Mouse (Mus musculus): ENCODE measurements at regions not wholly inside any gene's neighbourhood (a gene's known extent, or its start where the extent isn't known, plus 50 kb on each side); places are given as distances from the start of the nearest gene placed in this dataset.

GRCm38 (mm10) chr13:53904471-53904870, 151.0 kb downstream of the Drd1 start:
- Histone ChIP-seq H3K27ac (ENCODE audit: control insufficient read depth, low read depth, low read length) (no peak overlapping the region), H3K27me3 (ENCODE audit: control insufficient read depth in 1 of 2, insufficient read depth in 2 of 2, low read length in 2 of 2) (no peaks in the 10 kb centered on the region), H3K79me2 (ENCODE audit: control insufficient read depth, insufficient read depth, low read length, poor library complexity) (no peaks in the 10 kb centered on the region), H3K9ac (ENCODE audit: control insufficient read depth, low read depth, low read length, poor library complexity, severe bottlenecking) (no peak overlapping the region), H3K4me3 (ENCODE audit: control insufficient read depth in 1 of 2, insufficient read depth in 1 of 2, low read depth in 2 of 2, low read length in 2 of 2) (no peak overlapping the region), H3K9me3 (replicated peaks; ENCODE audit: insufficient read depth, low read length) (no peaks in the 10 kb centered on the region), H3K36me3 (ENCODE audit: control insufficient read depth in 1 of 2, insufficient read depth in 2 of 2, low read length in 2 of 2) (no peaks in the 10 kb centered on the region), H3K4me1 (ENCODE audit: control insufficient read depth in 1 of 2, insufficient read depth in 2 of 2, low read length in 2 of 2) (no peaks in the 10 kb centered on the region)
- DNase-seq (ENCODE audit: low read depth, low spot score): no peak
- TF ChIP-seq ZMIZ1 (IDR thresholded peaks at IDR 0.05; ENCODE audit: low read depth, low read length) (no peak), USF1 (IDR thresholded peaks at IDR 0.05; ENCODE audit: low read depth, low read length) (no peak), MAZ (IDR thresholded peaks at IDR 0.05; ENCODE audit: low read depth, low read length) (no peak), JUND (IDR thresholded peaks at IDR 0.05; ENCODE audit: low read depth, low read length) (no peak), NRF1 (IDR thresholded peaks at IDR 0.05; ENCODE audit: insufficient read depth, low read depth, low read length, poor library complexity, severe bottlenecking) (no peak), ZNF384 (IDR thresholded peaks at IDR 0.05; ENCODE audit: low read depth, low read length) (no peak), ETS1 (IDR thresholded peaks at IDR 0.05; ENCODE audit: low read depth, low read length) (no peak), MXI1 (IDR thresholded peaks at IDR 0.05; ENCODE audit: low read depth, low read length) (no peak), BHLHE40 (IDR thresholded peaks at IDR 0.05; ENCODE audit: borderline replicate concordance, low read depth, low read length) (no peak), RAD21 (IDR thresholded peaks at IDR 0.05; ENCODE audit: low read depth, low read length) (no peak), GATA1 (IDR thresholded peaks at IDR 0.05; ENCODE audit: low read depth, low read length) (no peak), ZC3H11A (IDR thresholded peaks at IDR 0.05; ENCODE audit: low read depth, low read length) (no peak), POLR2A (IDR thresholded peaks at IDR 0.05; ENCODE audit: control insufficient read depth in 1 of 2, insufficient read depth in 1 of 2, low read depth in 1 of 2, low read length in 2 of 2, poor library complexity in 1 of 2) (no peak), MAFK (IDR thresholded peaks at IDR 0.05; ENCODE audit: borderline replicate concordance, low read depth, low read length) (no peak)

GRCm38 (mm10) chr13:53903626-53904025, 151.9 kb downstream of the Drd1 start:
- Histone ChIP-seq H3K79me2 (ENCODE audit: control insufficient read depth, insufficient read depth, low read length, poor library complexity) (no peaks in the 10 kb centered on the region), H3K9ac (ENCODE audit: control insufficient read depth, low read depth, low read length, poor library complexity, severe bottlenecking) (no peak overlapping the region), H3K4me3 (ENCODE audit: control insufficient read depth in 1 of 2, insufficient read depth in 1 of 2, low read depth in 2 of 2, low read length in 2 of 2) (no peak overlapping the region), H3K9me3 (replicated peaks; ENCODE audit: insufficient read depth, low read length) (no peaks in the 10 kb centered on the region), H3K27ac (ENCODE audit: control insufficient read depth, low read depth, low read length) (no peak overlapping the region), H3K27me3 (ENCODE audit: control insufficient read depth in 1 of 2, insufficient read depth in 2 of 2, low read length in 2 of 2) (no peaks in the 10 kb centered on the region), H3K4me1 (ENCODE audit: control insufficient read depth in 1 of 2, insufficient read depth in 2 of 2, low read length in 2 of 2) (no peaks in the 10 kb centered on the region), H3K36me3 (ENCODE audit: control insufficient read depth in 1 of 2, insufficient read depth in 2 of 2, low read length in 2 of 2) (no peaks in the 10 kb centered on the region)
- DNase-seq (ENCODE audit: low read depth, low spot score): no peak
- no peak for TF ChIP-seq SIN3A (IDR thresholded peaks at IDR 0.05; ENCODE audit: low read length)

GRCm38 (mm10) chr13:53902831-53903230, 152.7 kb downstream of the Drd1 start:
- DNase-seq (ENCODE audit: low read depth, low spot score): no peak
- Histone ChIP-seq H3K36me3 (ENCODE audit: control insufficient read depth in 1 of 2, insufficient read depth in 2 of 2, low read length in 2 of 2) (no peaks in the 10 kb centered on the region), H3K9me3 (replicated peaks; ENCODE audit: insufficient read depth, low read length) (no peaks in the 10 kb centered on the region), H3K27ac (ENCODE audit: control insufficient read depth, low read depth, low read length) (no peak overlapping the region), H3K79me2 (ENCODE audit: control insufficient read depth, insufficient read depth, low read length, poor library complexity) (no peaks in the 10 kb centered on the region), H3K27me3 (ENCODE audit: control insufficient read depth in 1 of 2, insufficient read depth in 2 of 2, low read length in 2 of 2) (no peaks in the 10 kb centered on the region), H3K4me1 (ENCODE audit: control insufficient read depth in 1 of 2, insufficient read depth in 2 of 2, low read length in 2 of 2) (no peaks in the 10 kb centered on the region), H3K4me3 (ENCODE audit: control insufficient read depth in 1 of 2, insufficient read depth in 1 of 2, low read depth in 2 of 2, low read length in 2 of 2) (no peak overlapping the region), H3K9ac (ENCODE audit: control insufficient read depth, low read depth, low read length, poor library complexity, severe bottlenecking) (no peak overlapping the region)
- TF ChIP-seq SMC3 (IDR thresholded peaks at IDR 0.05; ENCODE audit: low read depth, low read length) (no peak), GATA1 (IDR thresholded peaks at IDR 0.05; ENCODE audit: low read depth, low read length) (no peak)
